Mouse (Mus musculus) cortical plate, adult 2 months (tissue): ENCODE measurements around the gene Prr7.

Experiments
- CTCF ChIP-seq: fragments of 200-500 bp; IDR thresholded peaks from 2 replicates; pipeline ENCODE4 v1.5.1; 2011; ENCODE audit warnings: mild to moderate bottlenecking, control low read depth, low read length; ENCODE audit not compliant: insufficient read depth; ENCODE audit errors: extremely low read depth
- POLR2A ChIP-seq: fragments of 200-500 bp; IDR thresholded peaks from 2 replicates; pipeline ENCODE4 v1.6.1; 2011; ENCODE audit warnings: mild to moderate bottlenecking, low read length, control low read depth; ENCODE audit not compliant: insufficient read depth; ENCODE audit errors: extremely low read depth

GRCm38 (mm10) chr13:55496661-55497060 lies 32.6 kb downstream of the Prr7 start:
- TF ChIP-seq POLR2A: no peak
- no peak for TF ChIP-seq CTCF
